Mouse (Mus musculus) mesoderm, embryonic 11.5 days (tissue): ENCODE measurements around the gene Gm5286.
"Not testable (repeated sequence)": the region's sequence is repeated elsewhere in the genome, so short reads cannot be mapped to it uniquely, and the experiment has no call there.

Experiments
- DNase-seq: peaks from one replicate; pipeline ENCODE4 v3.0.0-alpha.2; 2012; ENCODE audit warnings: low read depth, low spot score

The Gm5286 gene

DNA sequence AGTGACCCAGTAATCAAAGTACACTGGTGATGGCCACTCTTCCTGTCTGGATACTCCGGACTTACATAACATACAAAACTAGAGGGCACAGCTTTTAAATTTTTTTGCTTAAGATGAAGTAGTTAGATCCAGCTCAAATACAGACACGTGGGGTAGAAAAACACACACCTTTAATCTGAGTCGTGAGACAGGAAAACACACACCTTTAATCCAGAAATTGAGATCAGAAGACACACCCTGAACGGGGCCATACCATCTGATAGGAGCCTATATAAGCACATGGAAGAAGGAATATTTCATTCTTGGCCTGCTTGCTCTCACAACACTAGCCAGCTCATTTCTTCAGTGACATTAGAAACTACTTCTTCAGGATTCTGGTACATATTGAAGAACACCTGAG lies at the start of gene Gm5286:
Gene Gm5286 (plus strand): TSS at position 301 of the 400 bp plus-strand sequence.
- DNase-seq = not testable (repeated sequence)

DNA sequence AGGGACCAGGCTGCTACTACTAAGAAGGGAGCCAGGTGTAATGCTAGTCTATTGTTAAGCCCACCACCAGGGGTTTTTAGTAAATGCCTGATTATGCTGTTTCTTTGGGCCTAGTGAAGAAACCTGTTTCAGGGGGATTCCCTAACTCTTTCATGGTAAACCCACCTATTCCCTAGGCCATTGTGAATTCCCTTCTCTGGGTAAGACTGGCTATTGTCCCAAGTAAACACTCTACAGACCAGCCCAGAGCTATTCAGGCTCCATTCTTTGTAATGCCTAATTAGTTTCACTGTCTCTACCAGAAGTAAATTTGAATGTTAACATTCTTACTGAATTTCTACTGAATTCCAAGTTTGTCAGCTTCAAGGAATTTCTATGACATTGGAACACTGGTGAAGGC lies 29.2 kb upstream of the Gm5286 start:
- not testable (repeated sequence) for DNase-seq

- DNase-seq = not testable (repeated sequence)
These were observed 18.4 kb upstream of the Gm5286 start, which contains the start of gene Gm10696 for GRCm38 (mm10) chr3:94178093-94178492. Gene Gm10696 (minus strand): TSS chr3:94178193.
